Mouse (Mus musculus): ENCODE measurements at regions not wholly inside any gene's neighbourhood (a gene's known extent, or its start where the extent isn't known, plus 50 kb on each side); places are given as distances from the start of the nearest gene placed in this dataset.

- TF ChIP-seq POLR2A (IDR thresholded peaks at IDR 0.05; ENCODE audit: low read depth, low read length), result no peak
- no peak for TF ChIP-seq CTCF (IDR thresholded peaks at IDR 0.05; ENCODE audit: extremely low read depth, insufficient read depth, insufficient read length, insufficient replicate concordance)
These were observed 88.9 kb downstream of the Foxi3 start for GRCm38 (mm10) chr6:71045261-71045660.

Data from spleen, adult 2 months (tissue).